Mouse (Mus musculus): ENCODE measurements around the gene Gstz1. TPM values are rescaled to one million over a fixed set of nuclear protein-coding genes. Genes with fewer than 3 reads are reported as not detected.
"Not testable (repeated sequence)": the region's sequence is repeated elsewhere in the genome, so short reads cannot be mapped to it uniquely, and the experiment has no call there.

The Gstz1 gene
- total and polyA plus RNA-seq, 2 experiments from 2014 or later: 44.9 to 60.7 TPM

- H3K4me3 ChIP-seq (ENCODE audit: low read depth, low read length): peak overlapping the region; percentile 94
- H3K9me3 ChIP-seq (ENCODE audit: low read length): no peaks in the 10 kb centered on the region
- 29% methylated on average over 6 of the region's 6 CpGs for WGBS
- H3K9ac ChIP-seq (replicated peaks; ENCODE audit: low read length, poor library complexity, severe bottlenecking): peak overlapping the region; percentile 98
- no peak overlapping the region for H3K27ac ChIP-seq (ENCODE audit: low read depth, low read length)
- H3K4me1 ChIP-seq (ENCODE audit: insufficient read depth, low read length): peaks cover 2% of the 10 kb centered on the region; the same call in 1 of the 2 replicates
- H3K27me3 ChIP-seq (ENCODE audit: insufficient read depth, low read length): no peaks in the 10 kb centered on the region
- DNase-seq (ENCODE audit: low spot score): no peak
- no peaks in the 10 kb centered on the region for H3K36me3 ChIP-seq (ENCODE audit: insufficient read depth, low read length)
- no peak for ATAC-seq (ENCODE audit: low FRiP score)
- TF ChIP-seq CTCF (IDR thresholded peaks at IDR 0.05): no peak
- H3K4me2 ChIP-seq (ENCODE audit: low read depth, low read length, poor library complexity, severe bottlenecking): peak overlapping the region; percentile 80
Measured at GRCm38 (mm10) chr12:87198792-87199191, 51.8 kb downstream of the Gstz1 start.

- under 1% methylated on average over 38 of the region's 38 CpGs for WGBS
- Histone ChIP-seq H3K9me3 (ENCODE audit: low read length) (no peaks in the 10 kb centered on the region), H3K4me1 (ENCODE audit: insufficient read depth, low read length) (peaks cover 2% of the 10 kb centered on the region; the same call in 1 of the 2 replicates), H3K27me3 (ENCODE audit: insufficient read depth, low read length) (no peaks in the 10 kb centered on the region), H3K36me3 (ENCODE audit: insufficient read depth, low read length) (no peaks in the 10 kb centered on the region), H3K27ac (ENCODE audit: low read depth, low read length) (peak within 1 kb of the TSS; percentile 96), H3K9ac (replicated peaks; ENCODE audit: low read length, poor library complexity, severe bottlenecking) (peak within 1 kb of the TSS; percentile 98), H3K4me3 (ENCODE audit: low read depth, low read length) (peak within 1 kb of the TSS; percentile 94), H3K4me2 (ENCODE audit: low read depth, low read length, poor library complexity, severe bottlenecking) (peak within 1 kb of the TSS; percentile 80)
- ATAC-seq (ENCODE audit: low FRiP score): peak; percentile 75
- DNase-seq (ENCODE audit: low spot score): peak; percentile 42
- no peak for TF ChIP-seq CTCF (IDR thresholded peaks at IDR 0.05)
Measured at GRCm38 (mm10) chr12:87199206-87199972, 52.4 kb downstream of the Gstz1 start, which contains the start of gene Samd15. Gene Samd15 (plus strand): TSS chr12:87199723.

GRCm38 (mm10) chr12:87199973-87200586 lies 53.1 kb downstream of the Gstz1 start, which contains the start of gene Tmed8:
Gene Tmed8 (minus strand): TSS chr12:87200454.
- Histone ChIP-seq H3K4me2 (ENCODE audit: low read depth, low read length, poor library complexity, severe bottlenecking) (peak within 1 kb of the TSS; percentile 80), H3K4me3 (ENCODE audit: low read depth, low read length) (peak within 1 kb of the TSS; percentile 94), H3K36me3 (ENCODE audit: insufficient read depth, low read length) (no peaks in the 10 kb centered on the region), H3K27me3 (ENCODE audit: insufficient read depth, low read length) (no peaks in the 10 kb centered on the region), H3K9me3 (ENCODE audit: low read length) (no peaks in the 10 kb centered on the region), H3K9ac (replicated peaks; ENCODE audit: low read length, poor library complexity, severe bottlenecking) (peak within 1 kb of the TSS; percentile 98), H3K4me1 (ENCODE audit: insufficient read depth, low read length) (peaks cover 2% of the 10 kb centered on the region; the same call in 1 of the 2 replicates), H3K27ac (ENCODE audit: low read depth, low read length) (peak within 1 kb of the TSS; percentile 96)
- TF ChIP-seq CTCF (IDR thresholded peaks at IDR 0.05): no peak
- under 1% methylated on average over 64 of the region's 70 CpGs for WGBS
- peak; percentile 95 for ATAC-seq (ENCODE audit: low FRiP score)
- peak; percentile 95 for DNase-seq (ENCODE audit: low spot score)

- no peak for TF ChIP-seq CTCF (IDR thresholded peaks at IDR 0.05)
- no peaks in the 10 kb centered on the region for H3K9me3 ChIP-seq (ENCODE audit: low read length)
- H3K4me1 ChIP-seq (ENCODE audit: insufficient read depth, low read length): peaks cover 2% of the 10 kb centered on the region; the same call in 1 of the 2 replicates
- H3K27me3 ChIP-seq (ENCODE audit: insufficient read depth, low read length): no peaks in the 10 kb centered on the region
- 78% methylated on average over 5 of the region's 5 CpGs for WGBS
- no peak overlapping the region for H3K27ac ChIP-seq (ENCODE audit: low read depth, low read length)
- H3K9ac ChIP-seq (replicated peaks; ENCODE audit: low read length, poor library complexity, severe bottlenecking): no peak overlapping the region
- H3K4me2 ChIP-seq (ENCODE audit: low read depth, low read length, poor library complexity, severe bottlenecking): no peak overlapping the region
- ATAC-seq (ENCODE audit: low FRiP score): no peak
- DNase-seq (ENCODE audit: low spot score): no peak
- no peak overlapping the region for H3K4me3 ChIP-seq (ENCODE audit: low read depth, low read length)
- H3K36me3 ChIP-seq (ENCODE audit: insufficient read depth, low read length): no peaks in the 10 kb centered on the region
Measured at GRCm38 (mm10) chr12:87201694-87202093, 54.7 kb downstream of the Gstz1 start.

GRCm38 (mm10) chr12:87205789-87206188 lies 58.8 kb downstream of the Gstz1 start:
- H3K9me3 ChIP-seq (ENCODE audit: low read length): not testable (repeated sequence)

More at GRCm38 (mm10) chr12:87205789-87206188, 58.8 kb downstream of the Gstz1 start:
- H3K9ac ChIP-seq (replicated peaks; ENCODE audit: low read length, poor library complexity, severe bottlenecking); ATAC-seq (ENCODE audit: low FRiP score); H3K4me1 ChIP-seq (ENCODE audit: insufficient read depth, low read length); H3K27ac ChIP-seq (ENCODE audit: low read depth, low read length); H3K27me3 ChIP-seq (ENCODE audit: insufficient read depth, low read length); H3K4me2 ChIP-seq (ENCODE audit: low read depth, low read length, poor library complexity, severe bottlenecking); H3K36me3 ChIP-seq (ENCODE audit: insufficient read depth, low read length); H3K4me3 ChIP-seq (ENCODE audit: low read depth, low read length); DNase-seq (ENCODE audit: low spot score): not testable (repeated sequence)
- WGBS: 94% methylated on average over 5 of the region's 5 CpGs

Data from midbrain, postnatal 0 days (tissue).